Mouse (Mus musculus): ENCODE measurements around the gene Hspa1l. TPM values are rescaled to one million over a fixed set of nuclear protein-coding genes. Genes with fewer than 3 reads are reported as not detected.
"Not testable (repeated sequence)": the region's sequence is repeated elsewhere in the genome, so short reads cannot be mapped to it uniquely, and the experiment has no call there.

The Hspa1l gene
- polyA plus RNA-seq, 1 experiment from 2014 or later = 2.3 TPM

DNA sequence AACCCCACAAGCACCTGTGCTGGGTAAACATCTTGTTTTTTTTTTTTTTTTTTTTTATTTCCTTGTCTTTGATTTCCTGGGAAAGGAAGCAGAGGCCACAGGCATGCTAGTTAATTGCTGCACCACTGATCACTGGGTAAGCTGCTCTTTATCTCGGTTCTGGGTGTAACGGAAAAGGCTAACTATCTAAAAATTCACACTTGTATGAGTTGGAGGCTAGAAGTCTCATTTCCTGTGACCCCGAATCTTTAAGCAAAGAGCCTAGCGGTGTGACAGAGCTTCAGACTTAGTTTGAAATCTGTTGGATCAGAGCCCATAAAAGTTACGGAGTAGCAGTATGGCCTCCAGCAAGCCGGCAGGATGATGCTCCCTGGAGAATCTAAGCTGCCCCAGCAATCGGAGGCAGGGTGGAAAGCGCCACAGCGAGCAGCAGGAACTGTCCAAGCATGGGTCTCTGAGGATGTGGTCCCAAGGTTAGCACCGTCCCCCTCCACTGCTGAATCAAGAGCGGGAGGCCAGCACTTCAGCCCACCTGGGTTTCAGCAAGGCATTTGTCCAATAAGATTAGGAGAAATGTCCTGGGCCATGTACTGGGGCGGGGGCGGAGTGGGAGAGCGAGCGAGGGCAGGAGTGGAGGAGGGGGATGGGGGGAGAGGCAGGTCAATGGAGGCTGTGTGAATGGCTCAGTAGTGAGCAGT is 31.0 kb upstream of the Hspa1l start:
- peaks cover 2% of the 10 kb centered on the region; the same call in 1 of the 2 replicates for H3K36me3 ChIP-seq
- H3K27me3 ChIP-seq (replicated peaks) = no peaks in the 10 kb centered on the region

DNA sequence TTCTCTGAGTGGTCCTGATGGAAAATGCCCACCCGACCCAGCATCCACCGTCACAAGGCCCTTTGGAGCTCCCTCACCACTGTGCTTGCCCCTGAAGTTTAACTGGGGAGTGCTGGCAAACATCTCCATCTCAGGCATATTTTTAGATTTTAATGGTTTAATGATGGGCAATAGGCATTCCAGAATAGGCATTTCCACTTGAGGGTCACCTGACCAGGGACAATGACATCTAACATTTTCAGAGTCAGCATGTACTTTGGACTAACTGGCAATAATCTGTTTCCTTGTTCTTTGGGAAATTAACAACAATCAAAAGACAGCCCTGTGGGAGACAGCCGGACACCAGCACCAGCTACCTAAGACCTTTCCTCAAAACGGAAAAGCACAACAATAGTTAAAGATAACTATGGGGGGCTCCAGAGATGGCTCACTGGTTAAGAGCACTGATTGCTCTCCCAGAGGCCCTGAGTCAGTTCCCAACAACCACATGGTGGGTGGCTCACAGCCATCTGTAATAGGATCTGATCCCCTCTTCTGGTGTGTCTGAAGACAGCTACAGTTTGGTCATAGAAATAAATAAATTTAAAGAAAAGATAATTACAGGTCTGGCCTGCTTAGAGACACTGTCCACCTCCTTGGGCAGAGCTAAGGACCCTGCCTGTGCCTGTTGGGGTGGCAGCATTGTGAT is 29.2 kb upstream of the Hspa1l start:
- ATAC-seq (ENCODE audit: low FRiP score, low read depth) = no peak
- WGBS = 77% methylated on average over 4 of the region's 4 CpGs
- Histone ChIP-seq H3K27ac (no peak overlapping the region), H3K9ac (no peak overlapping the region), H3K27me3 (replicated peaks) (no peaks in the 10 kb centered on the region), H3K9me3 (no peaks in the 10 kb centered on the region), H3K4me3 (no peak overlapping the region), H3K36me3 (no peaks in the 10 kb centered on the region), H3K4me1 (peaks cover 5% of the 10 kb centered on the region; the same call in 1 of the 2 replicates), H3K4me2 (replicated peaks) (no peak overlapping the region)

More for the DNA sequence above, 31.0 kb upstream of the Hspa1l start:
- ATAC-seq (ENCODE audit: low FRiP score, low read depth) = no peak
- H3K4me2 ChIP-seq (replicated peaks) = peak overlapping the region; percentile 53
- H3K4me3 ChIP-seq = peak overlapping the region; percentile 5; the same call in 1 of the 2 replicates
- no peaks in the 10 kb centered on the region for H3K9me3 ChIP-seq
- H3K27ac ChIP-seq = no peak overlapping the region
- 0 out of 2 replicates have a peak overlapping the region, but pooled peaks have one; percentile 18 for H3K9ac ChIP-seq
- H3K4me1 ChIP-seq = peaks cover 5% of the 10 kb centered on the region; the same call in 1 of the 2 replicates
- 7% methylated on average over 15 of the region's 15 CpGs for WGBS

- Histone ChIP-seq H3K4me2 (replicated peaks) (no peak overlapping the region), H3K36me3 (peaks cover 1% of the 10 kb centered on the region), H3K9me3 (no peaks in the 10 kb centered on the region), H3K27me3 (replicated peaks) (no peaks in the 10 kb centered on the region), H3K4me3 (no peak overlapping the region), H3K4me1 (peaks cover 5% of the 10 kb centered on the region; the same call in 1 of the 2 replicates), H3K27ac (no peak overlapping the region), H3K9ac (no peak overlapping the region)
- ATAC-seq (ENCODE audit: low FRiP score, low read depth) = no peak
Measured at GRCm38 (mm10) chr17:34944362-34944761, 28.1 kb upstream of the Hspa1l start.

GRCm38 (mm10) chr17:34946486-34947140 is 25.9 kb upstream of the Hspa1l start:
- 94% methylated on average over 5 of the region's 5 CpGs for WGBS
- peaks cover 12% of the 10 kb centered on the region for H3K4me1 ChIP-seq
- H3K4me2 ChIP-seq (replicated peaks) = no peak overlapping the region
- H3K36me3 ChIP-seq = peaks cover 18% of the 10 kb centered on the region
- H3K27me3 ChIP-seq (replicated peaks) = no peaks in the 10 kb centered on the region
- H3K27ac ChIP-seq = no peak overlapping the region
- no peak overlapping the region for H3K4me3 ChIP-seq
- H3K9ac ChIP-seq = no peak overlapping the region
- no peak for ATAC-seq (ENCODE audit: low FRiP score, low read depth)
- H3K9me3 ChIP-seq = no peaks in the 10 kb centered on the region

DNA sequence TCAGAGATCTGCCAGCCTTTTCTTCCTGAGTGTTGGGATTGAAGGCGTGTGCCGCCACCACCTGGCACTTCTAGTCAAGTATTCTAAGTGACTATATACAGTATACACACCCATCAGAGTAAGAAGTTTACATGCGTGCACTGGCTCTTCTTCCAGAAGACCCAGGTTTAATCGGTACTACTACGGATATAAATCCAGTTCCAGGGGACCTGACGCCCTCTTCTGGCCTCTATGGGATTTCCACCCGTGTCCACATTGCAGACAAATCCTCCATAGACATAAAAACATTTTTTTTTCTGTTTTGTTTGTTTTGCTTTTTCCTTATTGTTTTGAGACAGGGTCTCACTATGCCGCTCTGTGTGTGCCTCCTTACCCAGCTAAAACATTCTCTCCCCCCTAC is 24.9 kb upstream of the Hspa1l start:
- no peaks in the 10 kb centered on the region for H3K27me3 ChIP-seq (replicated peaks)
- no peak overlapping the region for H3K9ac ChIP-seq
- WGBS = 30% methylated on average over 8 of the region's 8 CpGs
- no peak for ATAC-seq (ENCODE audit: low FRiP score, low read depth)
- no peaks in the 10 kb centered on the region for H3K9me3 ChIP-seq
- no peak overlapping the region for H3K4me3 ChIP-seq
- no peak overlapping the region for H3K4me2 ChIP-seq (replicated peaks)
- H3K4me1 ChIP-seq = peaks cover 9% of the 10 kb centered on the region; the same call in 1 of the 2 replicates
- no peak overlapping the region for H3K27ac ChIP-seq
- peaks cover 18% of the 10 kb centered on the region for H3K36me3 ChIP-seq

GRCm38 (mm10) chr17:34948721-34949552 is 23.6 kb upstream of the Hspa1l start:
- 62% methylated on average over 9 of the region's 9 CpGs for WGBS
- H3K4me1 ChIP-seq; H3K27ac ChIP-seq; ATAC-seq (ENCODE audit: low FRiP score, low read depth); H3K27me3 ChIP-seq (replicated peaks); H3K4me3 ChIP-seq; H3K9me3 ChIP-seq; H3K9ac ChIP-seq: not testable (repeated sequence)
- Histone ChIP-seq H3K36me3 (peaks cover 18% of the 10 kb centered on the region), H3K4me2 (replicated peaks) (0 out of 2 replicates have a peak overlapping the region, but pooled peaks have one; percentile 26)

DNA sequence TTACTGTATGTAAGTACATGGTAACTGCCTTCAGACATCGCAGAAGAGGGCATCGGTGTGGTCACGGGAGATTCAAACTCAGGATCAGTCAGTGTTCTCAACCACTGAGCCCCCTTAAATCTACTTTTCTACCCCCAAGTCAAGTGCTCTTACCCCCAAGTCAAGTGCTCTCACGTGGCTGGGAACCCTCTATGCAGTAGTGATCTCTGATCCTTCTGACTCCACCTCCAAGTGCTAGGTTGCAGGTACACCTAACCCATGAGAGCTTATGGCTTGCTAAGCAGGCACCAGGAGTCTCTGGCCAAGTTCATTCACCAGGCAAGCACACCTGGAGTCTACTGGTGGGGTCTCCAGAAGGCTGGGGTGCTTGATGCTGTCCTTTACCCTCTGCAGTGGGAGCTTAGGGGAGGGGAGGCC is 22.9 kb upstream of the Hspa1l start:
- no peaks in the 10 kb centered on the region for H3K9me3 ChIP-seq
- H3K4me1 ChIP-seq = peaks cover 9% of the 10 kb centered on the region; the same call in 1 of the 2 replicates
- 34% methylated on average over 4 of the region's 4 CpGs for WGBS
- no peak overlapping the region for H3K9ac ChIP-seq
- H3K4me2 ChIP-seq (replicated peaks) = peak overlapping the region; percentile 26
- no peak overlapping the region for H3K27ac ChIP-seq
- no peak overlapping the region; the same call in 1 of the 2 replicates for H3K4me3 ChIP-seq
- peaks cover 18% of the 10 kb centered on the region for H3K36me3 ChIP-seq
- no peak for ATAC-seq (ENCODE audit: low FRiP score, low read depth)
- no peaks in the 10 kb centered on the region for H3K27me3 ChIP-seq (replicated peaks)

DNA sequence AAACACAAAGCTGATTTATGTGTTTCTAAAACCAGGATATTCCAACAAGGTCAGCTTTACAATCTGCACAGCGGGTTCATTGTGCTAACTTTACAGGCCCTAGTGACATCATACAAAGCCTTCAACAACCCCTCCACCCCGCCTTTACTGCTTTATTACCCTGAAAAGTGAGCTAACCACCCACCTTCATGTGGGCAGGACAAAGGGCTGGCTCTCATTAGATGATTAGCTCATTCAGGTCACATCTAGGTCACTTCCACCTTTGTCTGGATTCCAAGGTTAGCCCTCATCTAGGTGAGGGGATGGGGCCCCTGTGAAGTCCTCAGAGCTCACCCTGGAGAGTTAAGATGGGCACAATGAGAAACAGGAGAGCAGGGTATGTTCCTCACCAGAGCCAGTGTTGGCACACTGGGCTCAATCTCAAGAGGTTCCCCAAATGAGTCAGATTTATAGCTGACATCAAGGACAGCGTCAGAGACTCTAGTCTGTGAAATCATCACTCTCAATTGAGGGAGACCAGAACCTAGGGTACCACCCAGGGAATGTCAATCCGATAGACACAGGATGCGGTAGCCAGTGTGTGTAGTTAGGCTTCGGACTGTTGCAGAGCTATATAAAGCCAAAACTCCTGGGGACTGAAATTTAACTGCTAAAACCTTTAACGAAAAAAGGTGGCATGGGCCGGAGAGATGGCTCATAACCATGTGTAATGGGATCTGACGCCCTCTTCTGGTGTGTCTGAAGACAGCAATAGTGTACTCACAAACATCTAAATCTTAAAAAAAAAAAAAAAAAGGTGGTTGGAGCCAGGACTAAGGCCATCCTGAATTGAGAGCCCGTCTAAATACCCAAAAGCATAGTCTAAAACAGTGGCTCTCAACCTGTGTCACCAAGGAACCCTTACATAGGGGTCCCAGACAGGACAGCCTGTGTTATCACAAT is 21.7 kb upstream of the Hspa1l start:
- H3K9ac ChIP-seq = peak overlapping the region; percentile 93
- H3K4me1 ChIP-seq = peaks cover 9% of the 10 kb centered on the region; the same call in 1 of the 2 replicates
- 15% methylated on average over 10 of the region's 10 CpGs for WGBS
- no peak for ATAC-seq (ENCODE audit: low FRiP score, low read depth)
- no peaks in the 10 kb centered on the region for H3K9me3 ChIP-seq
- peak overlapping the region; percentile 75 for H3K27ac ChIP-seq
- H3K27me3 ChIP-seq (replicated peaks) = peaks cover 12% of the 10 kb centered on the region
- H3K36me3 ChIP-seq = peaks cover 18% of the 10 kb centered on the region
- H3K4me2 ChIP-seq (replicated peaks) = peak overlapping the region; percentile 84
- H3K4me3 ChIP-seq = peak overlapping the region; percentile 70

- ATAC-seq (ENCODE audit: low FRiP score, low read depth) = peak; percentile 67
Measured at GRCm38 (mm10) chr17:34951636-34952377, 20.7 kb upstream of the Hspa1l start.

DNA sequence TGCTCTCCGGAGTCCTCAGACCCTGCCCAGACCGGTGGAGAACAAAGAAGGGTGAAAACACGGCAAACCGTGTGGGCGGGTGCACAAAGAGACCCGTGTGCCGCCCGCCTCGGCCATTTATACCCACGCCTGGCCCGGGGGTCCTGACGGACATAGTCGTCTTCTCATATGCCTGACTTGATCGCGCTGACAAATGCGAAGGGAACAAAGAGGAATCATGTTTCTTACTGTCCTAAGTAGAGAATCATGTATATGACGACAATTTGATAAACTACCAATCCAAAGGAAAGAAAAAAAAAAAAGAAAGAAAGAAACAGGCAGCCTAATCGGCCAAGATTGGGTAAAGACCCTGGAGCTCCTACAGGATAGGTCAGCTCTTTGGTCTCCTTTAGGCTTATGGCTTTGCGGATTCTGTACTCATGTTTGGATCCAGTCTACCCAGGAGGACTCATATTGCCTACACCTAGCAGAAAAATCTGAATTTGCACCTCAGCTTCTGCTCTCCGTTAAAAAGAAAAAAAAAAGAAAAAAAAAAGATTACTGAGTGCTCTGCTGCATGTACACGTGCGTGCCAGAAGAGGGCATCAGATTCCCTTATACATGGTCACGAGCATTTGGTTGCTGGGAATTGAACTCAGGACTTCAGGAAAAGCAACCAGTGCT is 20.0 kb upstream of the Hspa1l start:
- WGBS = under 1% methylated on average over 23 of the region's 23 CpGs
- Histone ChIP-seq H3K4me1 (peaks cover 9% of the 10 kb centered on the region; the same call in 1 of the 2 replicates), H3K4me3 (peak overlapping the region; percentile 70), H3K4me2 (replicated peaks) (peak overlapping the region; percentile 84), H3K9me3 (no peaks in the 10 kb centered on the region), H3K27ac (peak overlapping the region; percentile 75), H3K9ac (peak overlapping the region; percentile 93), H3K27me3 (replicated peaks) (peaks cover 15% of the 10 kb centered on the region), H3K36me3 (peaks cover 18% of the 10 kb centered on the region)
- ATAC-seq (ENCODE audit: low FRiP score, low read depth) = peak; percentile 85

More at GRCm38 (mm10) chr17:34951636-34952377, 20.7 kb upstream of the Hspa1l start:
- WGBS = under 1% methylated on average over 29 of the region's 29 CpGs
- peak overlapping the region; percentile 75 for H3K27ac ChIP-seq
- peak overlapping the region; percentile 84 for H3K4me2 ChIP-seq (replicated peaks)
- peaks cover 15% of the 10 kb centered on the region for H3K27me3 ChIP-seq (replicated peaks)
- peak overlapping the region; percentile 93 for H3K9ac ChIP-seq
- no peaks in the 10 kb centered on the region for H3K9me3 ChIP-seq
- peak overlapping the region; percentile 70 for H3K4me3 ChIP-seq
- peaks cover 9% of the 10 kb centered on the region; the same call in 1 of the 2 replicates for H3K4me1 ChIP-seq
- H3K36me3 ChIP-seq = peaks cover 18% of the 10 kb centered on the region
